Mouse (Mus musculus) C2C12 (cell line): ENCODE measurements around the gene Ccdc80.

Experiments
- CTCF ChIP-seq: IDR thresholded peaks from one replicate; pipeline ENCODE4 v1.5.1; 2011; ENCODE audit not compliant: control insufficient read depth, insufficient read depth, insufficient read length
- MAX ChIP-seq: IDR thresholded peaks from one replicate; pipeline ENCODE4 v1.6.1; 2011; ENCODE audit warnings: mild to moderate bottlenecking, control low read depth
- MYOG ChIP-seq: IDR thresholded peaks from one replicate; pipeline ENCODE4 v1.6.1; 2011; ENCODE audit not compliant: control insufficient read depth, insufficient read length; ENCODE audit errors: extremely low read depth
- USF1 ChIP-seq: IDR thresholded peaks from one replicate; pipeline ENCODE4 v1.6.1; 2011; ENCODE audit warnings: low read depth, mild to moderate bottlenecking, control low read depth, moderate library complexity

DNA sequence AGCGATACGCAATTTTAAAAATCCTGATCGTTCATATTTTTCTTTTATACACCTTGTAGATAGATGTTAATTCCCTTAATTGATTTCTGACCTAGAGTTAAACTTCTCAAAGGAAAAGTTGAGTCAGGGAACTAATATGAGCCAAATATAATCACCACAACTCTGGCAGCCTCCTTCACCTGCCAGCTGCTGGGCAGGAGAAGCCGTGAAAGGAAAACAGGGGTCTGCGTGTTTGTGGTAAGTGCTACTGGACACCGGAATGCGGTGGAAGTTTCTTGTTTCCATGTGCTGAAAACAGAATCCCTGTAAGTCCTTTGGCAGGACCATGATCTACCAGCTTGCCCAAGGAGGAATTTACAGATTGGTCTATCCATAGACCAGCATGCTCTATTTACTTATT, 36.0 kb upstream of the Ccdc80 start:
- no peak for TF ChIP-seq MAX
- TF ChIP-seq CTCF, result no peak
- no peak for TF ChIP-seq USF1
- no peak for TF ChIP-seq MYOG
